Comparison of ENCODE assay signal across 23 mouse cellular contexts in the genomic region with DNA sequence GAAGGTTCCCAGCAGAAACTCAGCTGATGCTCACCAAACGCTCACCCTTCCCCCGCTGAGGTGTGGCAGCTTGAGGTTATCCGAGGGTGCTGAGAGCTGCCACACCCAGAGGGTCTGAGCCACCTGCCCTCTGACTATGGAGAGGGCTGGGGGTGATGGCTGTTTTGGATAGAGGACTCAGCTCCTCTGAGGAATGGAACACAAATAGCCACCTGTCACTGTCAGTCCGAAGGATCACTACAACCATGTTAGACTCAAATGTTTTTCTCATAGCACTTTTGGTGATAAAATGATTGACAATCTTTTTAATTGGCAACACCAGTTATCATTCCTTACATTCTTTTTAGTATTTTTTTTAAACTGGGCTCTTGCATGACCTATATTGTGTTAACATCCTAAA. TPM values are rescaled to one million over a fixed set of nuclear protein-coding genes. Genes with fewer than 3 reads are reported as not detected.
DNase-seq lines count a peak whose midpoint lies in the region; ATAC-seq lines count a peak whose summit lies in the region.
"Had no signal": no experiment of that assay in that cellular context is flagged by ENCODE, and none has a peak within 500 bp of the region (broad histone marks: within the 10 kb centered on the region; RNA-seq: fewer than 3 reads in every experiment).

No protein-coding gene starts in this region.

- WGBS in embryonic facial prominence, embryonic 14.5 days: 81% methylated on average over 4 of the region's 4 CpGs
- 87% methylated on average over 4 of the region's 4 CpGs for WGBS in embryonic facial prominence, embryonic 10.5 days
- 60% methylated on average over 4 of the region's 4 CpGs for WGBS in liver, embryonic 12.5 days (ENCODE audit: insufficient replicate concordance)
- WGBS in liver, embryonic 11.5 days: 73% methylated on average over 4 of the region's 4 CpGs

- no peak overlapping the region for H3K4me2 ChIP-seq in embryonic facial prominence, embryonic 14.5 days (ENCODE audit: low read depth, low read length)
- no peak overlapping the region for H3K4me2 ChIP-seq in liver, embryonic 12.5 days
- H3K4me2 ChIP-seq in liver, embryonic 11.5 days: no peak overlapping the region
- H3K4me2 ChIP-seq: embryonic facial prominence, embryonic 12.5 days; embryonic facial prominence, embryonic 15.5 days; forebrain, embryonic 12.5 days had no signal

- peak; percentile 26 for DNase-seq in embryonic facial prominence, embryonic 14.5 days (ENCODE audit: low spot score)
- no peak for DNase-seq in embryonic facial prominence, embryonic 10.5 days (ENCODE audit: low spot score)
- no peak for DNase-seq in liver, embryonic 11.5 days (ENCODE audit: low spot score)
- no peak for DNase-seq in gastrocnemius, adult 18-20 months (ENCODE audit: low spot score)
- DNase-seq: adrenal gland, adult 2 months; adrenal gland, postnatal 10 days; adrenal gland, postnatal 25 days; B cell, adult 2 months; cerebellum, adult 11 months; cerebellum, adult 18-20 months; cerebellum, adult 8-10 months; cerebellum, adult 9-11 months; cerebellum, postnatal 14 days; cerebellum, postnatal 36 days; embryo, embryonic 11 days had no signal

- H3K4me1 ChIP-seq in embryonic facial prominence, embryonic 14.5 days (ENCODE audit: control insufficient read depth, insufficient read depth, low read length): no peaks in the 10 kb centered on the region
- H3K4me1 ChIP-seq in embryonic facial prominence, embryonic 10.5 days: no peaks in the 10 kb centered on the region
- H3K4me1 ChIP-seq in liver, embryonic 12.5 days: 0 out of 2 replicates have a peak, but pooled peaks cover 3% of the 10 kb centered on the region
- H3K4me1 ChIP-seq in liver, embryonic 11.5 days (replicated peaks; ENCODE audit: control insufficient read depth, insufficient read depth, low read length): no peaks in the 10 kb centered on the region
- H3K4me1 ChIP-seq: embryonic facial prominence, embryonic 12.5 days; embryonic facial prominence, embryonic 15.5 days; forebrain, embryonic 10.5 days; forebrain, embryonic 12.5 days had no signal

- H3K4me3 ChIP-seq in embryonic facial prominence, embryonic 14.5 days (ENCODE audit: low read depth, low read length): no peak overlapping the region
- H3K4me3 ChIP-seq in embryonic facial prominence, embryonic 10.5 days: no peak overlapping the region
- H3K4me3 ChIP-seq in liver, embryonic 12.5 days: no peak overlapping the region
- H3K4me3 ChIP-seq in liver, embryonic 11.5 days (ENCODE audit: low read depth, low read length): no peak overlapping the region
- H3K4me3 ChIP-seq: embryonic facial prominence, embryonic 12.5 days; embryonic facial prominence, embryonic 15.5 days; erythroblast, embryonic 14.5 days; forebrain, embryonic 10.5 days; forebrain, embryonic 12.5 days had no signal

- no peaks in the 10 kb centered on the region for H3K9me3 ChIP-seq in embryonic facial prominence, embryonic 14.5 days (ENCODE audit: control insufficient read depth, low read length)
- H3K9me3 ChIP-seq in embryonic facial prominence, embryonic 10.5 days: no peaks in the 10 kb centered on the region
- no peaks in the 10 kb centered on the region for H3K9me3 ChIP-seq in liver, embryonic 12.5 days (replicated peaks)
- no peaks in the 10 kb centered on the region for H3K9me3 ChIP-seq in liver, embryonic 11.5 days (ENCODE audit: control insufficient read depth, low read length)
- H3K9me3 ChIP-seq: embryonic facial prominence, embryonic 12.5 days; embryonic facial prominence, embryonic 15.5 days had no signal

- no peak overlapping the region for H3K27ac ChIP-seq in embryonic facial prominence, embryonic 14.5 days (replicated peaks; ENCODE audit: low read depth, low read length)
- no peak overlapping the region for H3K27ac ChIP-seq in embryonic facial prominence, embryonic 10.5 days (replicated peaks)
- peak overlapping the region; percentile 39; the same call in 1 of the 2 replicates for H3K27ac ChIP-seq in liver, embryonic 12.5 days
- no peak overlapping the region for H3K27ac ChIP-seq in liver, embryonic 11.5 days (ENCODE audit: low read depth, low read length)
- H3K27ac ChIP-seq: embryonic facial prominence, embryonic 12.5 days; embryonic facial prominence, embryonic 15.5 days; forebrain, embryonic 10.5 days; forebrain, embryonic 12.5 days had no signal

- no peak for ATAC-seq in embryonic facial prominence, embryonic 14.5 days (ENCODE audit: low read depth)
- no peak for ATAC-seq in liver, embryonic 12.5 days
- ATAC-seq in liver, embryonic 11.5 days (replicated peaks; ENCODE audit: low FRiP score): no peak
- ATAC-seq: forebrain, embryonic 14.5 days; forebrain, embryonic 16.5 days had no signal

- peaks cover 62% of the 10 kb centered on the region for H3K36me3 ChIP-seq in embryonic facial prominence, embryonic 14.5 days (ENCODE audit: control insufficient read depth, insufficient read depth, low read length)
- peaks cover 74% of the 10 kb centered on the region for H3K36me3 ChIP-seq in embryonic facial prominence, embryonic 10.5 days (replicated peaks)
- peaks cover 72% of the 10 kb centered on the region for H3K36me3 ChIP-seq in liver, embryonic 12.5 days
- H3K36me3 ChIP-seq in liver, embryonic 11.5 days (ENCODE audit: control insufficient read depth, insufficient read depth, low read length): peaks cover 42% of the 10 kb centered on the region

- no peaks in the 10 kb centered on the region for H3K27me3 ChIP-seq in embryonic facial prominence, embryonic 14.5 days (replicated peaks; ENCODE audit: control insufficient read depth, insufficient read depth, low read length)
- H3K27me3 ChIP-seq in embryonic facial prominence, embryonic 10.5 days (replicated peaks; ENCODE audit: low read depth, poor library complexity, severe bottlenecking): no peaks in the 10 kb centered on the region
- no peaks in the 10 kb centered on the region for H3K27me3 ChIP-seq in liver, embryonic 12.5 days (replicated peaks)
- no peaks in the 10 kb centered on the region for H3K27me3 ChIP-seq in liver, embryonic 11.5 days (replicated peaks; ENCODE audit: control insufficient read depth, insufficient read depth, low read length)
- H3K27me3 ChIP-seq: embryonic facial prominence, embryonic 12.5 days; embryonic facial prominence, embryonic 15.5 days; forebrain, embryonic 12.5 days had no signal

- no peak overlapping the region for H3K9ac ChIP-seq in embryonic facial prominence, embryonic 14.5 days (ENCODE audit: low read depth, low read length)
- no peak overlapping the region for H3K9ac ChIP-seq in liver, embryonic 12.5 days
- no peak overlapping the region for H3K9ac ChIP-seq in liver, embryonic 11.5 days (ENCODE audit: low read depth, low read length)
- H3K9ac ChIP-seq: embryonic facial prominence, embryonic 12.5 days; embryonic facial prominence, embryonic 15.5 days; forebrain, embryonic 12.5 days had no signal

RNA-seq across cellular contexts. Expression of gene Kdelr2, which starts 17.8 kb away (rescaled TPM):
- polyA plus RNA-seq in embryonic facial prominence, embryonic 14.5 days (2014; fragmentation: Nextera tagmentation; extraction: Ambion mirVana): 477 and 497 TPM in 2 replicates
- polyA plus RNA-seq in embryonic facial prominence, embryonic 10.5 days (2016; fragmentation: Nextera tagmentation; extraction: Ambion mirVana): 221 and 226 TPM in 2 replicates
- polyA plus RNA-seq in liver, embryonic 12.5 days (2016; fragmentation: Nextera tagmentation; extraction: Ambion mirVana): 171 and 174 TPM in 2 replicates
- polyA plus RNA-seq in liver, embryonic 11.5 days (2014; fragmentation: Nextera tagmentation; extraction: Ambion mirVana): 233 and 236 TPM in 2 replicates
- total RNA-seq in gastrocnemius, adult 18-20 months (2021): 10 to 100 TPM; 32.2 to 32.5 TPM

RNA-seq across cellular contexts. Expression of gene Daglb, which starts 42.9 kb away (rescaled TPM):
- polyA plus RNA-seq in embryonic facial prominence, embryonic 14.5 days (2014; fragmentation: Nextera tagmentation; extraction: Ambion mirVana): 7.6 and 8.5 TPM in 2 replicates
- 12.4 and 12.6 TPM in 2 replicates for polyA plus RNA-seq in embryonic facial prominence, embryonic 10.5 days (2016; fragmentation: Nextera tagmentation; extraction: Ambion mirVana)
- 11.8 and 12.6 TPM in 2 replicates for polyA plus RNA-seq in liver, embryonic 12.5 days (2016; fragmentation: Nextera tagmentation; extraction: Ambion mirVana)
- 13.7 and 14.9 TPM in 2 replicates for polyA plus RNA-seq in liver, embryonic 11.5 days (2014; fragmentation: Nextera tagmentation; extraction: Ambion mirVana)
- total RNA-seq in gastrocnemius, adult 18-20 months (2021): 1 to 10 TPM; 9.3 to 9.5 TPM
